Mouse (Mus musculus) ES-E14 (cell line): ENCODE measurements around the gene Lsg1.

Experiments
- CHD2 ChIP-seq: IDR thresholded peaks from 2 replicates; pipeline ENCODE4 v1.6.1; 2014; ENCODE audit warnings: mild to moderate bottlenecking, low read depth, low read length, inconsistent platforms
- HCFC1 ChIP-seq: IDR thresholded peaks from 2 replicates; pipeline ENCODE4 v1.6.1; 2012; ENCODE audit warnings: low read length, inconsistent platforms, borderline replicate concordance; ENCODE audit not compliant: insufficient read depth
- ZNF384 ChIP-seq: IDR thresholded peaks from 2 replicates; pipeline ENCODE4 v1.6.1; 2012; ENCODE audit warnings: low read depth, low read length, inconsistent platforms

- TF ChIP-seq ZNF384: no peak
- TF ChIP-seq CHD2: no peak
- TF ChIP-seq HCFC1: no peak
Measured at GRCm38 (mm10) chr16:30590264-30591209, 3.1 kb upstream of the Lsg1 start.
